21 mouse cellular contexts compared by ENCODE assay signal in the genomic region with DNA sequence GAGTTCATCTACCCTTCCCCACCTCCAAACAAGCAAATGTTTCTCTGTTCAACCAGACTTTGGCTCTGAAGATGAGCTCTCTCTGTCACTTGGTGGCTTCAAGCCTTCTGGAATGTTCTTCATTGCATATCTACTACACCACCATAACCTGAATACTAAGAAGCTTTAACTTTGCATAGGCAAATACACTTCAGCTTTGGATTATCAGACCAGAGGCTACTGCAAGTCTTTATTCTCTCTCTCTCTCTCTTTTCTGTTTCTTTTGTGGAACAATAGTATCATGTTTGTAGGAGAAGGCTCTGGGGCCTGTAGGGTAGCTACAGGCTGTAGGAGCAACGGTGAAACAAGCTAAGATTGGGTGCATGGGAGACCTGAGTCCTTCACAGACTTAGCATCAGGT. TPM values are rescaled to one million over a fixed set of nuclear protein-coding genes. Genes with fewer than 3 reads are reported as not detected.
DNase-seq lines count a peak whose midpoint lies in the region; ATAC-seq and TF ChIP-seq lines count a peak whose summit lies in the region.
"Had no signal": no experiment of that assay in that cellular context is flagged by ENCODE, and none has a peak within 500 bp of the region (broad histone marks: within the 10 kb centered on the region; RNA-seq: fewer than 3 reads in every experiment).

No protein-coding gene starts in this region.

- WGBS in heart, postnatal 0 days: 96% methylated on average over 1 of the region's 1 CpGs
- 90% methylated on average over 1 of the region's 1 CpGs for WGBS in heart, embryonic 12.5 days

- no peak for TF ChIP-seq POLR2A in testis, adult 2 months (IDR thresholded peaks at IDR 0.05; ENCODE audit: control insufficient read depth, low read depth, low read length)

- TF ChIP-seq CTCF in gastrocnemius, adult 2 months (IDR thresholded peaks at IDR 0.05): no peak
- TF ChIP-seq CTCF in heart, postnatal 0 days (IDR thresholded peaks at IDR 0.05; ENCODE audit: low read depth): no peak
- no peak for TF ChIP-seq CTCF in testis, adult 2 months (IDR thresholded peaks at IDR 0.05; ENCODE audit: control insufficient read depth, insufficient read depth, insufficient replicate concordance, low read depth, low read length)

- no peak for TF ChIP-seq EP300 in heart, postnatal 0 days (IDR thresholded peaks at IDR 0.05; ENCODE audit: low read depth)

- no peaks in the 10 kb centered on the region for H3K36me3 ChIP-seq in heart, postnatal 0 days (replicated peaks; ENCODE audit: control insufficient read depth, insufficient read depth, low read length)
- H3K36me3 ChIP-seq in heart, embryonic 12.5 days: no peaks in the 10 kb centered on the region
- H3K36me3 ChIP-seq in testis, adult 2 months (ENCODE audit: control insufficient read depth, insufficient read depth, low read length): no peaks in the 10 kb centered on the region
- H3K36me3 ChIP-seq: forebrain, embryonic 10.5 days; hindbrain, embryonic 13.5 days had no signal

- intact Hi-C loops in gastrocnemius, adult 2 months (cut with DNase I): loop anchor here (5.0 kb wide), 1 partner anchor 45 kb away; no protein-coding TSS in a partner anchor

- no peaks in the 10 kb centered on the region for H3K27me3 ChIP-seq in heart, postnatal 0 days (ENCODE audit: control insufficient read depth, insufficient read depth, low read length)
- H3K27me3 ChIP-seq in heart, embryonic 12.5 days (replicated peaks): no peaks in the 10 kb centered on the region
- H3K27me3 ChIP-seq in testis, adult 2 months (ENCODE audit: control insufficient read depth, insufficient read depth, low read length): no peaks in the 10 kb centered on the region
- H3K27me3 ChIP-seq: hindbrain, embryonic 13.5 days; Patski had no signal

- peaks cover 54% of the 10 kb centered on the region for H3K4me1 ChIP-seq in heart, postnatal 0 days (ENCODE audit: control insufficient read depth, insufficient read depth)
- peaks cover 55% of the 10 kb centered on the region for H3K4me1 ChIP-seq in heart, embryonic 12.5 days (replicated peaks)
- peaks cover 12% of the 10 kb centered on the region for H3K4me1 ChIP-seq in testis, adult 2 months (ENCODE audit: control insufficient read depth, insufficient read depth, low read length)

- H3K9me3 ChIP-seq in heart, postnatal 0 days (replicated peaks; ENCODE audit: control insufficient read depth, low read length): no peaks in the 10 kb centered on the region
- no peaks in the 10 kb centered on the region for H3K9me3 ChIP-seq in heart, embryonic 12.5 days (replicated peaks)
- H3K9me3 ChIP-seq: forebrain, embryonic 10.5 days; hindbrain, embryonic 13.5 days had no signal

- no peak overlapping the region for H3K9ac ChIP-seq in heart, postnatal 0 days (replicated peaks; ENCODE audit: low read depth, low read length)
- H3K9ac ChIP-seq in heart, embryonic 12.5 days: no peak overlapping the region
- H3K9ac ChIP-seq: hindbrain, embryonic 13.5 days had no signal

- no peak overlapping the region for H3K4me3 ChIP-seq in gastrocnemius, adult 2 months
- no peak overlapping the region for H3K4me3 ChIP-seq in heart, postnatal 0 days (ENCODE audit: low read depth, low read length)
- H3K4me3 ChIP-seq in heart, embryonic 12.5 days: no peak overlapping the region
- H3K4me3 ChIP-seq in testis, adult 2 months (ENCODE audit: control insufficient read depth, low read depth, low read length): no peak overlapping the region
- H3K4me3 ChIP-seq: erythroblast, embryonic 14.5 days; forebrain, embryonic 10.5 days; heart, adult 2 months; hindbrain, embryonic 13.5 days had no signal

- no peak for ATAC-seq in heart, postnatal 0 days (ENCODE audit: insufficient read depth, low read depth)
- no peak for ATAC-seq in heart, embryonic 12.5 days (ENCODE audit: insufficient number of reproducible peaks, low FRiP score)
- ATAC-seq: activated CD4-positive, CD25-positive, alpha-beta regulatory T cell, adult 4 months; forebrain, embryonic 14.5 days; hindbrain, postnatal 0 days had no signal

- DNase-seq in gastrocnemius, adult 2 months: no peak
- DNase-seq in gastrocnemius, postnatal 10 days: no peak
- no peak for DNase-seq in heart, postnatal 0 days (ENCODE audit: low spot score)
- DNase-seq in testis, postnatal 10 days (ENCODE audit: low spot score): no peak
- no peak for DNase-seq in urinary bladder, postnatal 14 days (ENCODE audit: low spot score)
- DNase-seq in ovary, postnatal 14 days (ENCODE audit: low spot score): no peak
- DNase-seq: adrenal gland, postnatal 14 days; cerebellum, adult 11-12 months; cerebellum, adult 9-10 months; cerebellum, postnatal 25 days; gastrocnemius, postnatal 14 days; heart, adult 2 months had no signal

- peak overlapping the region; percentile 71 for H3K27ac ChIP-seq in gastrocnemius, adult 2 months
- H3K27ac ChIP-seq in heart, postnatal 0 days (ENCODE audit: low read depth): peak overlapping the region; percentile 79; the same call in 1 of the 2 replicates
- no peak overlapping the region for H3K27ac ChIP-seq in heart, embryonic 12.5 days (ENCODE audit: poor library complexity, severe bottlenecking)
- peak overlapping the region; percentile 47 for H3K27ac ChIP-seq in testis, adult 2 months (ENCODE audit: control insufficient read depth, insufficient read depth, low read depth, low read length)

- no peak overlapping the region for H3K4me2 ChIP-seq in heart, postnatal 0 days (ENCODE audit: low read depth, low read length)
- no peak overlapping the region for H3K4me2 ChIP-seq in heart, embryonic 12.5 days
- H3K4me2 ChIP-seq: hindbrain, embryonic 13.5 days had no signal

RNA-seq across cellular contexts. Expression of a gene that starts 50.2 kb away (rescaled TPM):
- 10 to 100 TPM; 26.3 to 66.2 TPM for total RNA-seq in gastrocnemius, adult 2 months (2021)
- 10 to 100 TPM; 24.8 to 38.1 TPM for total RNA-seq in gastrocnemius, postnatal 10 days (2021)
- total RNA-seq in heart, postnatal 0 days (2014; rRNA removed; ENCODE audit: low replicate concordance): 65.1 and 108 TPM in 2 replicates
- 67.1 and 72.4 TPM in 2 replicates for polyA plus RNA-seq in heart, postnatal 0 days (2015; fragmentation: Nextera tagmentation; extraction: Ambion mirVana)
- polyA plus RNA-seq in heart, embryonic 12.5 days (2016; fragmentation: Nextera tagmentation; extraction: Ambion mirVana): 38.8 and 45.0 TPM in 2 replicates
- 24.4 and 31.2 TPM in 2 replicates for polyA plus RNA-seq in testis, adult 2 months (2012; rRNA removed)

RNA-seq across cellular contexts. Expression of a gene that starts 58.2 kb away (rescaled TPM):
- total RNA-seq in gastrocnemius, adult 2 months (2021): 100 to 1,000 TPM; 165 to 168 TPM
- 100 to 1,000 TPM; 213 to 225 TPM for total RNA-seq in gastrocnemius, postnatal 10 days (2021)
- total RNA-seq in heart, postnatal 0 days (2014; rRNA removed; ENCODE audit: low replicate concordance): 75.8 and 110 TPM in 2 replicates
- polyA plus RNA-seq in heart, postnatal 0 days (2015; fragmentation: Nextera tagmentation; extraction: Ambion mirVana): 383 TPM in 2 replicates
- 298 and 308 TPM in 2 replicates for polyA plus RNA-seq in heart, embryonic 12.5 days (2016; fragmentation: Nextera tagmentation; extraction: Ambion mirVana)
- 448 and 538 TPM in 2 replicates for polyA plus RNA-seq in testis, adult 2 months (2012; rRNA removed)
